8 mouse cellular contexts compared by ENCODE assay signal in the genomic region with DNA sequence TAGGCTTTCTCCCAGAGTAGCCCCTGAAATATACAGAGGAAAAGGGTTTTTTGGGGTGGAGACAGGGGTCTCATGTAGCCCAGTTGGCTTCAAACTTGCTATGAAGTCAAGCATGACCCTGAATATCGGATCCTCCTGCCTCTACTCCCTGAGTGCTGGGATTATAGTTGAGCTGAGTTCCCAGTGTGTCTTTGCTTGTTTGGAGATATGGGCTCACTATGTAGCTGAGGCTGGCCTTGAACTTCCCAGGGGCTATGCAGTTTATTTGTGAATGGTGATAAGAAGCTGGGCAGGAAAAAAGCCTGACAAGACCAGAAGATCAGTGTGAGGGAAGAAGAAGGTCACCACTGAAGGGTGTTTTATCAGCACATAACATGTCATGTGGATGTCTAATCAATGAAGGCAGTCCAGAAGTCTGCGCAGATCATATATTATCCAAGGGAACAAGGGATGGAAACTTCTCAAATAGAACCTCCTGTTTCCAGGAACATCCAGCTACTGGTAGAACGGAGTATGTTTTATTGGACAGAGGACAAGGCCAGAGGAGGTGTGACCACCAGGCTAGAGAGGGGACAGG. TPM values are rescaled to one million over a fixed set of nuclear protein-coding genes. Genes with fewer than 3 reads are reported as not detected.
DNase-seq lines count a peak whose midpoint lies in the region; ATAC-seq and TF ChIP-seq lines count a peak whose summit lies in the region.

No protein-coding gene starts in this region.

- H3K9me3 ChIP-seq in erythroblast, embryonic 14.5 days (ENCODE audit: control insufficient read depth, low read length): peaks cover 11% of the 10 kb centered on the region
- H3K9me3 ChIP-seq in forebrain, embryonic 15.5 days: no peaks in the 10 kb centered on the region
- no peaks in the 10 kb centered on the region for H3K9me3 ChIP-seq in liver, embryonic 14.5 days (ENCODE audit: control insufficient read depth, low read length)

- ATAC-seq in erythroblast, adult 5-6 weeks (replicated peaks; ENCODE audit: low FRiP score, poor library complexity, severe bottlenecking): no peak
- no peak; the same call in none of the 2 replicates for ATAC-seq in forebrain, embryonic 15.5 days (replicated peaks)
- ATAC-seq in liver, embryonic 14.5 days (ENCODE audit: insufficient read depth): peak; percentile 82

- 0 out of 2 replicates have a peak overlapping the region, but pooled peaks have one; percentile 7 for H3K27ac ChIP-seq in forebrain, embryonic 15.5 days (replicated peaks)
- H3K27ac ChIP-seq in liver, embryonic 14.5 days: peak overlapping the region; percentile 71

- H3K4me1 ChIP-seq in erythroblast, embryonic 14.5 days (ENCODE audit: control insufficient read depth): peaks cover 33% of the 10 kb centered on the region
- H3K4me1 ChIP-seq in forebrain, embryonic 15.5 days: peaks cover 8% of the 10 kb centered on the region
- H3K4me1 ChIP-seq in liver, embryonic 14.5 days (replicated peaks; ENCODE audit: control insufficient read depth in 2 of 2, insufficient read depth in 2 of 2, low read length in 1 of 2): peaks cover 6 to 18% of the 10 kb centered on the region in 2 experiments

- no peak overlapping the region for H3ac ChIP-seq in C2C12 (ENCODE audit: control insufficient read depth, insufficient read length, low read depth)

- peak; percentile 58 to 66 (median 60) for DNase-seq in liver, embryonic 14.5 days (ENCODE audit: low read depth in 3 of 3, low spot score in 3 of 3)
- DNase-seq in urinary bladder, adult 2 months (ENCODE audit: low spot score): no peak
- no peak for DNase-seq in frontal cortex, postnatal 36 days (ENCODE audit: low spot score in 2 of 2)
- DNase-seq in B cell, adult 2 months: no peak

- peak overlapping the region; percentile 61 for H3K4me2 ChIP-seq in forebrain, embryonic 15.5 days (replicated peaks)
- H3K4me2 ChIP-seq in liver, embryonic 14.5 days (ENCODE audit: low read depth): peak overlapping the region; percentile 68

- TF ChIP-seq EP300 in liver, embryonic 14.5 days (IDR thresholded peaks at IDR 0.05; ENCODE audit: low read depth): peak; percentile 70

- peaks cover 3% of the 10 kb centered on the region; the same call in 1 of the 2 replicates for H3K27me3 ChIP-seq in erythroblast, embryonic 14.5 days (ENCODE audit: control insufficient read depth)
- H3K27me3 ChIP-seq in C2C12 (ENCODE audit: control insufficient read depth, insufficient read depth, insufficient read length): no peaks in the 10 kb centered on the region
- H3K27me3 ChIP-seq in forebrain, embryonic 15.5 days: no peaks in the 10 kb centered on the region
- no peaks in the 10 kb centered on the region for H3K27me3 ChIP-seq in liver, embryonic 14.5 days (ENCODE audit: control insufficient read depth, insufficient read depth, low read length)

- peaks cover 4% of the 10 kb centered on the region for H3K79me3 ChIP-seq in C2C12 (ENCODE audit: low read depth)

- TF ChIP-seq CTCF in C2C12 (IDR thresholded peaks at IDR 0.05; ENCODE audit: control insufficient read depth, insufficient read depth, insufficient read length): no peak
- TF ChIP-seq CTCF in liver, embryonic 14.5 days (IDR thresholded peaks at IDR 0.05; ENCODE audit: low read depth): no peak

- peak overlapping the region; percentile 71 for H3K4me3 ChIP-seq in erythroblast, embryonic 14.5 days (replicated peaks)
- peak overlapping the region; percentile 22 for H3K4me3 ChIP-seq in C2C12 (ENCODE audit: insufficient read depth, poor library complexity, severe bottlenecking)
- H3K4me3 ChIP-seq in forebrain, embryonic 15.5 days: peak overlapping the region; percentile 48
- H3K4me3 ChIP-seq in liver, embryonic 14.5 days (ENCODE audit: insufficient read depth in 1 of 2, low read depth in 2 of 2, low read length in 2 of 2): peak overlapping the region; percentile 53 to 85; a peak in 3 of 4 replicates

- peak overlapping the region; percentile 45 for H3K9ac ChIP-seq in forebrain, embryonic 15.5 days (replicated peaks)
- peak overlapping the region; percentile 52; the same call in 1 of the 2 replicates for H3K9ac ChIP-seq in liver, embryonic 14.5 days (replicated peaks)

- WGBS in forebrain, embryonic 15.5 days: 77% methylated on average over 3 of the region's 3 CpGs
- 19% methylated on average over 3 of the region's 3 CpGs for WGBS in liver, embryonic 14.5 days (ENCODE audit: insufficient replicate concordance)

- no peaks in the 10 kb centered on the region for H3K36me3 ChIP-seq in erythroblast, embryonic 14.5 days (ENCODE audit: control insufficient read depth)
- H3K36me3 ChIP-seq in C2C12 (ENCODE audit: control insufficient read depth, insufficient read depth): no peaks in the 10 kb centered on the region
- H3K36me3 ChIP-seq in forebrain, embryonic 15.5 days: no peaks in the 10 kb centered on the region
- H3K36me3 ChIP-seq in liver, embryonic 14.5 days (replicated peaks; ENCODE audit: control insufficient read depth, insufficient read depth, low read depth): no peaks in the 10 kb centered on the region

- peaks cover 5% of the 10 kb centered on the region for H3K79me2 ChIP-seq in C2C12 (ENCODE audit: control insufficient read depth, insufficient read depth)

TF ChIP-seq in C2C12, 6 proteins besides CTCF, POLR2A, EP300 and RAD21:
- TF ChIP-seq USF1 (IDR thresholded peaks at IDR 0.05; ENCODE audit: low read depth): no peak
- TF ChIP-seq MYOD1 (IDR thresholded peaks at IDR 0.05; ENCODE audit: control insufficient read depth, insufficient read length, low read depth): no peak
- TF ChIP-seq FOSL1 (IDR thresholded peaks at IDR 0.05; ENCODE audit: insufficient read depth, low read length, poor library complexity, severe bottlenecking): no peak
- no peak for TF ChIP-seq MYOG (IDR thresholded peaks at IDR 0.05; ENCODE audit: control insufficient read depth, extremely low read depth, insufficient read length)
- no peak for TF ChIP-seq CEBPB (IDR thresholded peaks at IDR 0.05; ENCODE audit: low read depth)
- TF ChIP-seq MAX (IDR thresholded peaks at IDR 0.05): no peak

RNA-seq across cellular contexts. Expression of a gene that starts 9.4 kb away (rescaled TPM):
- polyA plus RNA-seq in erythroblast, embryonic 14.5 days (2012): 0.11 and 0.16 TPM in 2 replicates
- not detected in 2 replicates for total RNA-seq in erythroblast, adult 5-6 weeks (2015; ENCODE audit: low replicate concordance)
- total RNA-seq in erythroblast, adult 5-6 weeks (2017; ENCODE audit: low replicate concordance): 0.34 and 3.9 TPM in 2 replicates
- 1.1 TPM for polyA plus RNA-seq in C2C12 (2012; fragmentation: generic; extraction: Trizol)
- polyA plus RNA-seq in forebrain, embryonic 15.5 days (2015; fragmentation: Nextera tagmentation; extraction: Ambion mirVana): 127 and 134 TPM in 2 replicates
- polyA plus RNA-seq in liver, embryonic 14.5 days (2012; rRNA removed): 0.32 and 0.40 TPM in 2 replicates
- 25.9 and 30.5 TPM in 2 replicates for polyA plus RNA-seq in liver, embryonic 14.5 days (2014; fragmentation: Nextera tagmentation; extraction: Ambion mirVana)
- polyA plus RNA-seq in urinary bladder, adult 2 months (2012; rRNA removed): 2.4 and 2.9 TPM in 2 replicates

RNA-seq across cellular contexts. Expression of a gene that starts 10.9 kb away (rescaled TPM):
- 0.83 and 1.2 TPM in 2 replicates for polyA plus RNA-seq in erythroblast, embryonic 14.5 days (2012)
- 5.0 and 36.9 TPM in 2 replicates for total RNA-seq in erythroblast, adult 5-6 weeks (2015; ENCODE audit: low replicate concordance)
- total RNA-seq in erythroblast, adult 5-6 weeks (2017; ENCODE audit: low replicate concordance): 3.0 and 6.7 TPM in 2 replicates
- polyA plus RNA-seq in C2C12 (2012; fragmentation: generic; extraction: Trizol): 26.6 TPM
- polyA plus RNA-seq in forebrain, embryonic 15.5 days (2015; fragmentation: Nextera tagmentation; extraction: Ambion mirVana): 75.8 and 78.7 TPM in 2 replicates
- polyA plus RNA-seq in liver, embryonic 14.5 days (2012; rRNA removed): 3.1 TPM in 2 replicates
- polyA plus RNA-seq in liver, embryonic 14.5 days (2014; fragmentation: Nextera tagmentation; extraction: Ambion mirVana): 2.9 TPM in 2 replicates
- 35.9 and 51.4 TPM in 2 replicates for polyA plus RNA-seq in urinary bladder, adult 2 months (2012; rRNA removed)

Comparison
In these comparisons a context has a peak if more than half of its experiments do, and no peak if none do; other contexts are left out.
1. DNase-seq: peak in liver, embryonic 14.5 days (3 of 3); none in urinary bladder, adult 2 months (single experiment), frontal cortex, postnatal 36 days (0 of 2) and B cell, adult 2 months (0 of 2).
2. Peak in every context shown above with its lines, with median percentiles within 50 percentile points of each other: H3K4me3 ChIP-seq.